Mouse (Mus musculus): Measurements from ENCODE around the gene Cdh15.

The Cdh15 gene

GRCm38 (mm10) chr8:122847829-122848561 lies at the start of gene Cdh15:
Gene Cdh15, plus strand, starts transcription at chr8:122847966.
- peak in 1 of 2 experiments; percentile 51 for DNase-seq (ENCODE audit: low spot score in 2 of 2)

- no peak for DNase-seq (ENCODE audit: low spot score in 2 of 2)
Measured at GRCm38 (mm10) chr8:122803906-122804761, 43.6 kb upstream of the Cdh15 start.

DNA sequence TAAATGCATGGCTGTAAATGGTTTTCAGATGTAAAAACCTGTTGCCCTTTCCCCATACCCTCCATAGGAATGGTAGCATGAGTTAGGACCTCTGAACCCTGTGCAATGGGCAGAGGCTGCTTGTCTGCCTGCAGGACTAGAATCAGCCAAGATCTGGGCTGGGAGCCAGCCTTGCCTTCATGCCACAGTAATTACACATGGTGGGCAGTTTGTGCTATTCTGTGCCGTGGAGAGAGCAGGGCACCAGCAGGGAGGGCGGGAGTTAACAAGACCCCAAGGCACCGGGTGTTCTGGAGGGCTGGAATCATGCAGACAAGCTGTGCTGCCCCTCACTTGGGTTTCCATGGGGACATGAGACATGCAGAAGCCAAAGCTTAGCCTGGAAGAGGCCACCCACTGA lies 42.4 kb upstream of the Cdh15 start:
- peak; percentile 50 to 84 for DNase-seq (ENCODE audit: low spot score in 2 of 2)

- DNase-seq (ENCODE audit: low spot score in 2 of 2), result peak in 1 of 2 experiments; percentile 47
Measured at GRCm38 (mm10) chr8:122806956-122807538, 40.7 kb upstream of the Cdh15 start.

- DNase-seq (ENCODE audit: low spot score in 2 of 2), result no peak
Measured at GRCm38 (mm10) chr8:122807907-122808306, 39.9 kb upstream of the Cdh15 start.

GRCm38 (mm10) chr8:122810376-122810775 lies 37.4 kb upstream of the Cdh15 start:
- no peak for DNase-seq (ENCODE audit: low spot score in 2 of 2)

- DNase-seq (ENCODE audit: low spot score in 2 of 2), result no peak
Measured at GRCm38 (mm10) chr8:122811870-122812494, 35.8 kb upstream of the Cdh15 start.

GRCm38 (mm10) chr8:122812610-122813250 lies 35.0 kb upstream of the Cdh15 start:
- no peak for DNase-seq (ENCODE audit: low spot score in 2 of 2)

- DNase-seq (ENCODE audit: low spot score in 2 of 2), result no peak
Measured at GRCm38 (mm10) chr8:122814608-122815007, 33.2 kb upstream of the Cdh15 start.

DNA sequence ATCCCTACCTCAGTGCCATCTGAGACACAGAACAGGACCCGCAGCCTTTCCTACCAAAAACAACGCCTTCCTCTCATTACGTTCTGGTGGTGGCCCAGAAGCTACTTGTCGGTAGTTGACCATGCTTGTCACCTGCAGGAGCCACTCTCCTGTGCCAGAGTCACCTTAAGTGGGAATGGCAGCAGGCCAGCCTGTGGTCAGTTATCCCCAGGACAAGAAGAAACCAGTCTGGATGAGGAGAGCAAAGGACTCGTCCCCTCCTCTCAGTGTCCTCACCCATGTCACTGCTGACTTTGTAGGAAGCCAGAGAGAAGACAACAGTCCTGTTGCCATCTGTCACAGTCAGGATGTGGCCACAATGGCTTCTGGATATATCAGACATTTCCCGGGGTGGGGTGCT lies 30.8 kb upstream of the Cdh15 start:
- no peak for DNase-seq (ENCODE audit: low spot score in 2 of 2)

DNA sequence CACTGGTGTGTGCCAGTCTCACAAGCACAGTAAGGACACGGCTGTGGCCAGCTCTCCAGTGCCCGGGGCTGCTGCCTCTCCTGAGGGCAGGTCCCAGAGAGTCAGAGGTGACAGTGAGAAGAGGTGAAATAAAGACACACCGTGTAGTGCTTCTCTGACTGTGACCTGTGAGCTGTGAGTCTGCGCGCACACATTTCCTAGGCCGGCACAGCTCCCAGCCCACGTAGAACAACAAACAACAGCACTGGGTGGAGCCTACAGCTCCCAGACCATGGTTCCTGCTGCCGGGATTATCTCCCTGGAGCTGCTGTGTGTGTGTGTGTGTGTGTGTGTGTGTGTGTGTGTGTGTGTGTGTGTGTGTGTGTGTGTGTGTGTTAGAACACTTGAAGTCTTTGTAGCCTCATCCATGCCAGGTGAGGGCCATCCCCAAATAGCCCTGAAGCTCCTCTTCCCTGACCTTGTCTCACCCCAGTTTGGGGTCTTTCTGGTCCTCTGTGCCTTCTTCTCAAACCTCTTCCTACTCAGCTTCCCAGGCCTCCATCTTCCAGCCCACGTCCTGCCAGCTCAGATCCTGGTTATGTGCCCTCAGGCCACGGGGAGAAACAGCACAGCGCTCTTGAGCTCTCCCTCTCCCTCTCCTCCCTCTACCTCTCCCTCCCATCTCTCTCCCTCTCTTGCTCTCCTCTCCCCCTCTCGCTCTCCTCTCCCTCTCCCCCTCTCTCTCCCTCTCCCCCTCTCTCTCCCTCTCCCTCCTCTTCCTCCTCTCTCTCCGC lies 29.9 kb upstream of the Cdh15 start:
- DNase-seq (ENCODE audit: low spot score in 2 of 2), result no peak

DNA sequence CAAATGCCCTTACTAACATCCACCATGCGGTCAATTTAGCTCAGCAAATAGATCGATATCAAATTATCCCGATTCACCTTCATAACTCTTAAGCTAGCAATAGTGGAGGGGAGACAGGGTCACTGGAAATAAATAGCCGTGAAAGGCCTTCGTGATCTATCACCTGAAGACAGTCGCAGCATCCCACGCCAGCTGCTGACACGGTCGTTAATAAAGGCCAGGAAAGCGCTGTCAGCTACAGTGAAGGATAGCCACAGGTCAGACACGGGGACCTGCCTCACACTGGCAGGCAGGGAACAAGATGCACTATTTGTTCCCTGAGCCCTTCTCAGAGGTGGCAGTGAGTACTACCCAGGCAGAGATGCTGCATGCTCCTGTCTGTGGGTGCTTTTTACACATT lies 28.0 kb upstream of the Cdh15 start:
- DNase-seq (ENCODE audit: low spot score in 2 of 2), result no peak

DNA sequence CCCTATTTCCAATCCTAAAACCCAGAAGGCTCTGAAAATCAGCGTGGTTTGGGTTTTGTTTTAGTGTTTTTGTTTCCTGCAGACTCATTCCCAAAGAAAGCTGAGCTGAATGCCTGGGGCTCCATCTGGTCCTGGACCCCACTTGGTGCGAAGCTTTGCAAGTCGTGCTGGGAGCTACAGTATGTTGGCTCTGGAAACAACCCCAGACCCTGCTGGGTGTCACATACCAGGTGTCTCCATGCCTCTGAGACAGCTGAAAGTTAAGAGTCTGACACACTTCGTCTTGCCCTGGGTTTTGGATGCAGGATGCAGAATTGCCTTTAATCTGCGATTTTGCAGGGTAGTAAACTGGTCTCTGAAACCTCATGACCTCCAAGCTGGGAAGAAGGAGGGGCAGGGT lies 23.2 kb upstream of the Cdh15 start:
- DNase-seq (ENCODE audit: low spot score in 2 of 2), result no peak

GRCm38 (mm10) chr8:122824986-122825385 lies 22.8 kb upstream of the Cdh15 start:
- no peak for DNase-seq (ENCODE audit: low spot score in 2 of 2)

DNA sequence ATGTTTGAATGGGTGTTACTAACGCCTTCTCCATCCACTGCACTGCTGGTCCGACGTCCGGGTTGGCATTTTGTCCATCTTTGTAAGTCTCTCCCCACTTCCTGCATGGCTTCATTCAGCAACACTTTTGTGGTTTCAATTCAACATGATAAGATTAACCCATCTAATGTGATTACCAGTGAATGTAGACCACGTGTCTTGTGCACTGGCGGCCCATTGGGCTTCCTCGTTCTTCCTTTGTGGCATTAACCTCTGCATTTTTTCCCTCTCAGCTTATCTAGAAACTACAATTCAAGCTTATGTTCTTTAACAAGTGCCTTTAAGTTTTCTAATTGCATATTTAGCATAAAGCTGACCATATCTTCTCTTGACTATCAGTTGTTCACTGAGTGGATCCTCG lies 22.4 kb upstream of the Cdh15 start:
- no peak for DNase-seq (ENCODE audit: low spot score in 2 of 2)

DNA sequence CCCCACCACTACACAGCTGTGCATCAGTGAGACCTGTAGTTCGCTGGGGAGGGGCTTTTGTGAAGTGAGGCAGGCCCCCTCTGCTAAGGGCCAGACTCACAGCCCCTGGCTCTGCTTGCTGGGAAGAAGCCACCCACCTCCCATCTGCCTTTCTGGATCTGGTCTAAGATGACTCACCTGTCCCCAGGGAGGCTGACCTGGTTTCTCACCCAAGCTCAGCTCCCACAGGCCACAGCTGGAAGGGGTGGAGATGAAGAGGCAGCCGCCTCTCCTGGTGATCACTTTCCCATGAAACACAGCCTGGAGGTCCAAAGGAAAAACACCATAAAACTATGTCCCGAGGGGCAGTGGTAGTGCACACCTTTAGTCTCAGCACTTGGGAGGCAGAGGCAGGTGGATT lies 18.4 kb upstream of the Cdh15 start:
- DNase-seq (ENCODE audit: low spot score in 2 of 2), result no peak

- DNase-seq (ENCODE audit: low spot score in 2 of 2), result peak; percentile 98
Measured at GRCm38 (mm10) chr8:122830349-122831061, 17.3 kb upstream of the Cdh15 start.

DNA sequence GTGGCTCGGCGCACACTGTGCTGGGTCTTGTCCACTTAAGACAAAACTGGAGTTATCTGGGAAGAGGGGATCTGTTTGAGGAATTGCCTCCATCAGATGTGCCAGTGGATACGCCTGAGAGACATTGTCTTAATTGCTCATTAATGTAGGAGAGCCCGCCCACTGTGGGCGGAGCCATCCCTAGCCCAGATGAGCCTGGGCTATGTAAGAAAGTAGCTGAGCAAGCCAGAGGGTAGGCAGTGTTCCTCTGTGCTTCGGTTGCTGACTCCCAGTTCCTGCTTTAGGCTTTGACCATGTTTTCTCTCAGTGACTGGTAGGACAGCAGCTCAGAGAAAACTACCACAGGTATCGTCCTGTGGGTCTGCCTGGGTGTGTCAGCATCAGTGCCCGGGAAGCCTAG lies 13.3 kb upstream of the Cdh15 start:
- no peak for DNase-seq (ENCODE audit: low spot score in 2 of 2)

DNA sequence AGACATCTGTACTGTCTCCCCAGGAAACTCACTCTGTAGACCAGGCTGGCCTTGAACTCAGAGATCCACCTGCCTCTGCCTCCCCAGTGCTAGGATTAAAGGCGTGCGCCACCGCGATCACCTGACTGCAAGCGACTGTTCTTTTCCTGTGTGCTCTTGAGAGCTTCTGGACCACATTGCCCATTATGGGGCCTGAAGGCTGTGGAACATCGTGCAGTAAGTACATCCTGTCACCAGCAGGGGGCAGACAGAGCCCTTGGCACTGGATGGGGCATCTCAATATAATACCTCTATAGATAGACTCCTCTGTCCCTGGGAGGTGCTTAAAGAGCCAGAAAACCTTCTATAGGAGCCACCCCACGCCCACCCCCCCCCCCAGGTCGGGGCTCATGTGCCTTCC lies 12.8 kb upstream of the Cdh15 start:
- peak; percentile 67 to 79 for DNase-seq (ENCODE audit: low spot score in 2 of 2)

GRCm38 (mm10) chr8:122836199-122836598 lies 11.6 kb upstream of the Cdh15 start:
- no peak for DNase-seq (ENCODE audit: low spot score in 2 of 2)
